Mouse (Mus musculus) CD4-positive, CD25-positive, alpha-beta regulatory T cell, adult 9 weeks (primary cell): ENCODE measurements around the gene Dsn1. TPM values are rescaled to one million over a fixed set of nuclear protein-coding genes. Genes with fewer than 3 reads are reported as not detected.

ENCODE experiments used
- polyA plus RNA-seq: library from polyadenylated mRNA; unstranded; fragments of 100-300 nt; shearing (Covaris generic); gene quantifications from one replicate; pipeline ENCODE4 v1.2.1, GENCODE M21; 2017

The Dsn1 gene
- polyA plus RNA-seq: 16.9 TPM

DNA sequence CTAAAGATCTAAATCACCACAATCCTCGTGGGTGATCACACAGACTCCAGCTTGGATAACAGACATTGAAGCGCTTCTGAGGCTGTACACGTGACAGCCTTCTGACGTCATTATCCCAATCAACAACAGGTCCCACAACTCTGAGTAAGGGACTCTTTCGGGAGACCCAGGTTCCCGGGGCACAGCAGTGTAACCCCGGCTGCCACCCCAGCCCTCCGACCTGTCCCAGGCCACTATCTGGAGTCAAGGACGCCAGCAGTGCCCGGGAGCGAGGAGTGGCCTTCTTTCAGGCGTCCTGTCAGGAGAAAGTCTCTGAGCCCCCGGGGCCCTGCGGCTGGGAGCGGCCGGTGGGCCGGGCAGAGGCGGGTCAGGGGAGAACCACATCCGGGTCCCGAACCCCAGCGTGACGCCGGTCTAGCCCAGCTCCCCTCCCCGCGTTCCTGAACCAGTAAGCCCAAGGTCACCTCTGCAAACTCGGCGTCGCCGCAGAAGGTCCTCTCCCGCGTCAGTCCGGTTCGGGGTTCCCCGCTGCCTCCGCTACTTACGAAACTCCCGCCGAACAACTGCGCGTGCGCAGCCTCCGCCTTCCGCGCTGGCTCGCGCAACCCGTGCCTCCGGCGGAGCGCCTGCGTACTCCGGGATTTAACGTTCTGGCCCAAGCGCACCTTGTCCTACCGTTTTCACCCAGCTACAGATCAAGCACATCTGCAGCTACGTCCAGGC is at the start of gene Dsn1:
Gene Dsn1, minus strand, starts transcription at position 644 of the 723 bp plus-strand sequence.

GRCm38 (mm10) chr2:156991470-156992319 is 15.3 kb downstream of the Dsn1 start, which contains the start of gene Ndrg3:
Gene Ndrg3, minus strand, starts transcription at chr2:156992056.

Other genes with a start within 250 kb of the Dsn1 start
- gene Myl9, start 231.7 kb downstream of the Dsn1 start, polyA plus RNA-seq: 0.29 TPM
- gene Tgif2, start 167.1 kb downstream of the Dsn1 start, polyA plus RNA-seq: 20.8 TPM
- gene 4930518I15Rik, start 149.2 kb downstream of the Dsn1 start, polyA plus RNA-seq: 7.4 TPM
- 8.2 TPM for gene Rab5if, start 144.0 kb downstream of the Dsn1 start, polyA plus RNA-seq
- 89.9 TPM for gene Sla2, start 120.0 kb downstream of the Dsn1 start, polyA plus RNA-seq
- 187 TPM for gene Ndrg3, start 15.1 kb downstream of the Dsn1 start, polyA plus RNA-seq
- not detected for gene Soga1, start 72.1 kb upstream of the Dsn1 start, polyA plus RNA-seq
- gene Tldc2, start 79.9 kb upstream of the Dsn1 start, polyA plus RNA-seq: not detected
- gene Samhd1, start 128.1 kb upstream of the Dsn1 start, polyA plus RNA-seq: 747 TPM
- 28.0 TPM for gene Rbl1, start 197.4 kb upstream of the Dsn1 start, polyA plus RNA-seq